Mouse (Mus musculus): ENCODE measurements around the gene Oxsm. TPM values are rescaled to one million over a fixed set of nuclear protein-coding genes. Genes with fewer than 3 reads are reported as not detected.

Oxsm gene
- polyA plus RNA-seq, 1 experiment from 2014 or later, result 2.1 TPM

Other genes starting within 250 kb of the Oxsm start
- gene Ngly1, start 528 bp downstream of the Oxsm start, polyA plus RNA-seq (2015; fragmentation: Nextera tagmentation; extraction: Ambion mirVana), result 26.9 and 30.6 TPM in 2 replicates
- gene Top2b, start 115.4 kb upstream of the Oxsm start, polyA plus RNA-seq (2015; fragmentation: Nextera tagmentation; extraction: Ambion mirVana), result 111 and 122 TPM in 2 replicates